ENCODE assay signal across 10 mouse cellular contexts in the genomic region with DNA sequence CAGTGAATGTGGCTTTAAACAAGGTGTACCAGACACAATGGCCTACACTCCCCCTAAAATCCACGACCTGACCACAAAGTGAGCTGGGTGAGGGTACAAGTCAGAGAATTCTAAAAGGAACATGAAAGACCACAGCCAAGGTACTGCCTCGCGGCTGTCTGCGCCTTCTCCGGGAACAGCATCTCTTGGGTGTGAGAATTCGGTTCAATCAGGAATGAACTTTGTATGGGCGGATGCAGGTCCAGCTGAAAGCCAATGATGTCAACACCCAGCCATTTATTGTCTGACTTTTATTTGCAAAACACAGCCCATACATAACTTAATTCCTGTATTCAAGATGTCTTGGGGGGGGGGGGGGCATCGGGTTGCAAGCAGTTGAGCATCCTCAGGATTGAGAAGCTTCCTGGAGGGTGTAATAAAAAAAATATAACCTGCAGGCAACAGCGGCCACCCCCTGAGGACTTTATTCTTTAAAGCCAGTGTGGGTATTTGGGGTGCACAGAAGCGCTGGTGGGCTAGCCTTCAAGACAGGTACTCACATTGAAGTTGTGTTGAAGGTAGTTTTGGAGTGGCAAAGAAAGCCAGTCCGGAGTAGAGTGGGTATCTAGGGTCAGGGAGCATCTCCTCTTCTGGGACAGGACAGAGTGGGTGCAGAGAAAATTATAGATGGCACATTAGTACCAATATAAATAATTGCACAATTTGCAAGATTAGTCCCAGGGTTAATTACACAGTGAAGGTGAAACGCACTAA. TPM values are rescaled to one million over a fixed set of nuclear protein-coding genes. Genes with fewer than 3 reads are reported as not detected.
A peak's percentile ranks its signal among the peaks of the same experiment; 100 is the strongest.
DNase-seq lines count a peak whose midpoint lies in the region; ATAC-seq and TF ChIP-seq lines count a peak whose summit lies in the region.
"Had no signal": no experiment of that assay in that cellular context is flagged by ENCODE, and none has a peak within 500 bp of the region (broad histone marks: within the 10 kb centered on the region; RNA-seq: fewer than 3 reads in every experiment).

No protein-coding gene starts in this region.

- H3K4me2 ChIP-seq in kidney, postnatal 0 days (ENCODE audit: low read length), result peak overlapping the region; percentile 99
- peak overlapping the region; percentile 84 for H3K4me2 ChIP-seq in embryonic facial prominence, embryonic 14.5 days (ENCODE audit: low read depth, low read length)
- H3K4me2 ChIP-seq in intestine, embryonic 15.5 days (replicated peaks), result peak overlapping the region; percentile 82
- peak overlapping the region; percentile 66 for H3K4me2 ChIP-seq in myocyte (ENCODE audit: low read depth)

- peaks cover 14% of the 10 kb centered on the region for H3K4me1 ChIP-seq in kidney, postnatal 0 days (replicated peaks; ENCODE audit: insufficient read depth, low read length)
- H3K4me1 ChIP-seq in embryonic facial prominence, embryonic 14.5 days (ENCODE audit: control insufficient read depth, insufficient read depth, low read length), result peaks cover 12% of the 10 kb centered on the region; the same call in 1 of the 2 replicates
- peaks cover 29% of the 10 kb centered on the region for H3K4me1 ChIP-seq in intestine, embryonic 15.5 days (replicated peaks)

- 0 out of 2 replicates have a peak, but pooled peaks cover 5% of the 10 kb centered on the region for H3K36me3 ChIP-seq in kidney, postnatal 0 days (ENCODE audit: insufficient read depth, low read length)
- peaks cover 9% of the 10 kb centered on the region; the same call in 1 of the 2 replicates for H3K36me3 ChIP-seq in embryonic facial prominence, embryonic 14.5 days (ENCODE audit: control insufficient read depth, insufficient read depth, low read length)
- peaks cover 8% of the 10 kb centered on the region for H3K36me3 ChIP-seq in intestine, embryonic 15.5 days
- H3K36me3 ChIP-seq in myocyte (ENCODE audit: control insufficient read depth, insufficient read depth), result no peaks in the 10 kb centered on the region

- peak overlapping the region; percentile 48 for H3ac ChIP-seq in myocyte (ENCODE audit: control insufficient read depth, insufficient read length)

- ATAC-seq in kidney, postnatal 0 days (replicated peaks; ENCODE audit: low FRiP score, low read depth), result no peak
- no peak for ATAC-seq in embryonic facial prominence, embryonic 14.5 days (ENCODE audit: low read depth)
- ATAC-seq in intestine, embryonic 15.5 days, result no peak

- no peak for TF ChIP-seq CTCF in kidney, postnatal 0 days (IDR thresholded peaks at IDR 0.05; ENCODE audit: low read depth)

- H3K4me3 ChIP-seq in kidney, postnatal 0 days (replicated peaks; ENCODE audit: low read depth, low read length), result peak overlapping the region; percentile 88
- H3K4me3 ChIP-seq in embryonic facial prominence, embryonic 14.5 days (ENCODE audit: low read depth, low read length), result peak overlapping the region; percentile 80; the same call in 1 of the 2 replicates
- peak overlapping the region; percentile 78; the same call in 1 of the 2 replicates for H3K4me3 ChIP-seq in intestine, embryonic 15.5 days (replicated peaks)
- H3K4me3 ChIP-seq in myocyte, result peak overlapping the region; percentile 29

- no peaks in the 10 kb centered on the region for H3K79me2 ChIP-seq in myocyte (ENCODE audit: control insufficient read depth, insufficient read depth)

- H3K27ac ChIP-seq in kidney, postnatal 0 days, result peak overlapping the region; percentile 93
- H3K27ac ChIP-seq in embryonic facial prominence, embryonic 14.5 days (replicated peaks; ENCODE audit: low read depth, low read length), result peak overlapping the region; percentile 78; the same call in 1 of the 2 replicates
- peak overlapping the region; percentile 94 for H3K27ac ChIP-seq in intestine, embryonic 15.5 days

- no peaks in the 10 kb centered on the region for H3K9me3 ChIP-seq in kidney, postnatal 0 days (replicated peaks; ENCODE audit: low read length)
- H3K9me3 ChIP-seq in embryonic facial prominence, embryonic 14.5 days (ENCODE audit: control insufficient read depth, low read length), result no peaks in the 10 kb centered on the region
- no peaks in the 10 kb centered on the region for H3K9me3 ChIP-seq in intestine, embryonic 15.5 days

- DNase-seq in kidney, postnatal 0 days (ENCODE audit: low spot score), result no peak
- no peak for DNase-seq in kidney, adult 8-10 months
- no peak for DNase-seq in embryonic facial prominence, embryonic 14.5 days (ENCODE audit: low spot score)
- DNase-seq in adrenal gland, postnatal 14 days, result no peak
- no peak for DNase-seq in lung, postnatal 14 days
- DNase-seq in spleen, postnatal 14 days (ENCODE audit: low spot score in 2 of 2), result no peak

- TF ChIP-seq POLR2A in myocyte (IDR thresholded peaks at IDR 0.05; ENCODE audit: insufficient read length, low read depth), result no peak

- WGBS in kidney, postnatal 0 days, result 75% methylated on average over 12 of the region's 12 CpGs
- WGBS in embryonic facial prominence, embryonic 14.5 days, result 71% methylated on average over 12 of the region's 12 CpGs
- WGBS in intestine, embryonic 15.5 days, result 75% methylated on average over 12 of the region's 12 CpGs

- H3K9ac ChIP-seq in kidney, postnatal 0 days (ENCODE audit: low read depth, low read length), result peak overlapping the region; percentile 84; the same call in 1 of the 2 replicates
- H3K9ac ChIP-seq in embryonic facial prominence, embryonic 14.5 days (ENCODE audit: low read depth, low read length), result peak overlapping the region; percentile 91; the same call in 1 of the 2 replicates
- no peak overlapping the region for H3K9ac ChIP-seq in intestine, embryonic 15.5 days

- no peaks in the 10 kb centered on the region for H3K27me3 ChIP-seq in kidney, postnatal 0 days (ENCODE audit: insufficient read depth, low read length)
- no peaks in the 10 kb centered on the region for H3K27me3 ChIP-seq in embryonic facial prominence, embryonic 14.5 days (replicated peaks; ENCODE audit: control insufficient read depth, insufficient read depth, low read length)
- no peaks in the 10 kb centered on the region for H3K27me3 ChIP-seq in intestine, embryonic 15.5 days (replicated peaks)
- no peaks in the 10 kb centered on the region for H3K27me3 ChIP-seq in myocyte (ENCODE audit: control insufficient read depth, insufficient read depth, insufficient read length)

TF ChIP-seq in myocyte, 11 proteins besides CTCF, POLR2A, EP300 and RAD21:
- TF ChIP-seq POLR2AphosphoS2 (IDR thresholded peaks at IDR 0.05; ENCODE audit: insufficient read length, low read depth) (no peak), E2F4 (IDR thresholded peaks at IDR 0.05; ENCODE audit: insufficient read depth) (no peak), CEBPB (IDR thresholded peaks at IDR 0.05; ENCODE audit: insufficient read depth, poor library complexity, severe bottlenecking) (no peak), TCF12 (IDR thresholded peaks at IDR 0.05; ENCODE audit: insufficient read depth, poor library complexity, severe bottlenecking) (no peak), SRF (IDR thresholded peaks at IDR 0.05; ENCODE audit: control insufficient read depth, insufficient read length, low read depth) (no peak)

RNA-seq across cellular contexts. Expression of gene C2, which starts 4.8 kb away (rescaled TPM):
- 7.0 and 7.4 TPM in 2 replicates for polyA plus RNA-seq in kidney, postnatal 0 days (2015; fragmentation: Nextera tagmentation; extraction: Ambion mirVana)
- polyA plus RNA-seq in embryonic facial prominence, embryonic 14.5 days (2014; fragmentation: Nextera tagmentation; extraction: Ambion mirVana), result 4.0 and 5.6 TPM in 2 replicates
- 14.9 and 16.0 TPM in 2 replicates for polyA plus RNA-seq in intestine, embryonic 15.5 days (2015; fragmentation: Nextera tagmentation; extraction: Ambion mirVana)
- polyA plus RNA-seq in myocyte (2012; fragmentation: generic; extraction: Trizol), result 0.43 TPM
- 43.2 and 54.5 TPM in 2 replicates for total RNA-seq in adrenal gland, postnatal 14 days (2021)
- total RNA-seq: neutrophil, adult 5-6 weeks had no signal

RNA-seq across cellular contexts. Expression of gene Ehmt2, which starts 5.0 kb away (rescaled TPM):
- polyA plus RNA-seq in kidney, postnatal 0 days (2015; fragmentation: Nextera tagmentation; extraction: Ambion mirVana), result 44.1 and 49.1 TPM in 2 replicates
- polyA plus RNA-seq in embryonic facial prominence, embryonic 14.5 days (2014; fragmentation: Nextera tagmentation; extraction: Ambion mirVana), result 61.0 and 65.7 TPM in 2 replicates
- 61.2 and 67.6 TPM in 2 replicates for polyA plus RNA-seq in intestine, embryonic 15.5 days (2015; fragmentation: Nextera tagmentation; extraction: Ambion mirVana)
- 94.5 TPM for polyA plus RNA-seq in myocyte (2012; fragmentation: generic; extraction: Trizol)
- 112 and 134 TPM in 2 replicates for total RNA-seq in adrenal gland, postnatal 14 days (2021)

RNA-seq across cellular contexts. Expression of gene Gm20547, which starts 11.4 kb away (rescaled TPM):
- polyA plus RNA-seq in kidney, postnatal 0 days (2015; fragmentation: Nextera tagmentation; extraction: Ambion mirVana), result not detected in 2 replicates
- not detected in 2 replicates for polyA plus RNA-seq in embryonic facial prominence, embryonic 14.5 days (2014; fragmentation: Nextera tagmentation; extraction: Ambion mirVana)
- not detected in 2 replicates for polyA plus RNA-seq in intestine, embryonic 15.5 days (2015; fragmentation: Nextera tagmentation; extraction: Ambion mirVana)
- polyA plus RNA-seq in myocyte (2012; fragmentation: generic; extraction: Trizol), result not detected
- not detected in 2 replicates for total RNA-seq in adrenal gland, postnatal 14 days (2021)
- total RNA-seq: gastrocnemius, postnatal 14 days; neutrophil, adult 5-6 weeks had no signal

RNA-seq across cellular contexts. Expression of gene Zbtb12, which starts 14.0 kb away (rescaled TPM):
- 2.3 and 3.4 TPM in 2 replicates for polyA plus RNA-seq in kidney, postnatal 0 days (2015; fragmentation: Nextera tagmentation; extraction: Ambion mirVana)
- 0.83 and 1.0 TPM in 2 replicates for polyA plus RNA-seq in embryonic facial prominence, embryonic 14.5 days (2014; fragmentation: Nextera tagmentation; extraction: Ambion mirVana)
- 2.5 and 2.8 TPM in 2 replicates for polyA plus RNA-seq in intestine, embryonic 15.5 days (2015; fragmentation: Nextera tagmentation; extraction: Ambion mirVana)
- 10.2 TPM for polyA plus RNA-seq in myocyte (2012; fragmentation: generic; extraction: Trizol)
- 13.8 and 15.2 TPM in 2 replicates for total RNA-seq in adrenal gland, postnatal 14 days (2021)

RNA-seq across cellular contexts. Expression of gene Slc44a4, which starts 21.0 kb away (rescaled TPM):
- polyA plus RNA-seq in kidney, postnatal 0 days (2015; fragmentation: Nextera tagmentation; extraction: Ambion mirVana), result 24.2 and 27.3 TPM in 2 replicates
- 0.14 and 0.53 TPM in 2 replicates for polyA plus RNA-seq in embryonic facial prominence, embryonic 14.5 days (2014; fragmentation: Nextera tagmentation; extraction: Ambion mirVana)
- polyA plus RNA-seq in intestine, embryonic 15.5 days (2015; fragmentation: Nextera tagmentation; extraction: Ambion mirVana), result 56.2 and 60.4 TPM in 2 replicates
- polyA plus RNA-seq in myocyte (2012; fragmentation: generic; extraction: Trizol), result 14.6 TPM
- 1.5 and 1.7 TPM in 2 replicates for total RNA-seq in adrenal gland, postnatal 14 days (2021)

Comparison
In these comparisons a context has a peak if more than half of its experiments do, and no peak if none do; other contexts are left out.
1. H3K4me3 ChIP-seq: peak in every context shown above with its lines; median percentile 88 in kidney, postnatal 0 days; 80 in embryonic facial prominence, embryonic 14.5 days; 78 in intestine, embryonic 15.5 days; 29 in myocyte.